Mouse (Mus musculus) liver, embryonic 14.5 days (tissue): Measurements from ENCODE around the gene Gatad2b. TPM values are rescaled to one million over a fixed set of nuclear protein-coding genes. Genes with fewer than 3 reads are reported as not detected.

Experiments used
- ATAC-seq: fragments of 200-750 bp; cut with Nextera tagmentation; 2 replicates; pipeline ENCODE4 v1.8.0; 2017; ENCODE audit warnings: moderate number of reproducible peaks, mild to moderate bottlenecking, moderate library complexity; ENCODE audit not compliant: insufficient read depth
- DNase-seq, 3 experiments: peaks; one replicate each; pipeline ENCODE4 v3.0.0-alpha.2; 2012 to 2013; ENCODE audit warnings: low read depth in 3 of 3, low spot score in 3 of 3
- H3K27ac ChIP-seq: fragments of 300-500 bp; sonication (generic); 2 replicates; pipeline ENCODE4 v1.5.1; 2014; ENCODE audit warnings: moderate library complexity, mild to moderate bottlenecking, control low read depth, inconsistent platforms
- H3K27me3 ChIP-seq: fragments of 300-500 bp; sonication (generic); 2 replicates; pipeline ENCODE4 v1.6.1; 2014; ENCODE audit warnings: mild to moderate bottlenecking, low read length, moderate library complexity; ENCODE audit not compliant: control insufficient read depth, insufficient read depth
- H3K36me3 ChIP-seq: fragments of 300-500 bp; sonication (generic); replicated peaks from 2 replicates; pipeline ENCODE4 v1.6.1; 2014; ENCODE audit warnings: low read depth; ENCODE audit not compliant: control insufficient read depth, insufficient read depth
- H3K4me1 ChIP-seq, 2 experiments: fragments of 200-500 bp in 1 of 2; fragments of 300-500 bp in 1 of 2; sonication (generic) in 1 of 2; replicated peaks; 2 replicates each; pipeline ENCODE4 v1.6.1; 2012 to 2014; ENCODE audit warnings: antibody characterized with exemption in 1 of 2, inconsistent platforms in 1 of 2, low read length in 1 of 2; ENCODE audit not compliant: control insufficient read depth in 2 of 2, insufficient read depth in 2 of 2
- H3K4me2 ChIP-seq: fragments of 300-500 bp; sonication (generic); 2 replicates; pipeline ENCODE4 v1.6.1; 2014; ENCODE audit warnings: low read depth, mild to moderate bottlenecking, control low read depth, moderate library complexity
- H3K4me3 ChIP-seq, 2 experiments: fragments of 200-500 bp in 1 of 2; fragments of 300-500 bp in 1 of 2; sonication (generic) in 1 of 2; 2 replicates each; pipeline ENCODE4 v1.5.1; 2012 to 2014; ENCODE audit warnings: low read depth in 2 of 2, low read length in 2 of 2, mild to moderate bottlenecking in 2 of 2, control low read depth in 1 of 2, inconsistent platforms in 1 of 2, moderate library complexity in 1 of 2; ENCODE audit not compliant: insufficient read depth in 1 of 2
- H3K9ac ChIP-seq: fragments of 300-500 bp; sonication (generic); replicated peaks from 2 replicates; pipeline ENCODE4 v1.6.1; 2014; ENCODE audit warnings: mild to moderate bottlenecking, control low read depth, moderate library complexity
- H3K9me3 ChIP-seq: fragments of 300-500 bp; sonication (generic); 2 replicates; pipeline ENCODE4 v1.6.1; 2016; ENCODE audit warnings: low read length, mixed read lengths; ENCODE audit not compliant: control insufficient read depth
- CTCF ChIP-seq: IDR thresholded peaks from 2 replicates; pipeline ENCODE4 v1.5.1; 2016; ENCODE audit warnings: antibody characterized with exemption, low read depth, control low read depth
- EP300 ChIP-seq: IDR thresholded peaks from 2 replicates; pipeline ENCODE4 v1.6.1; 2016; ENCODE audit warnings: antibody characterized with exemption, low read depth
- WGBS: fragments of 180-500 bp; shearing (Covaris S2); extraction: QIAGEN DNeasy Blood & Tissue Kit; methylation state at CpG from one replicate; pipeline ENCODE4 v1.1.7; 2014; ENCODE audit not compliant: insufficient replicate concordance; 5-methylcytosine and 5-hydroxymethylcytosine counted together
- polyA plus RNA-seq, 2 experiments: library from polyadenylated mRNA; depleted of rRNA in 1 of 2; stranded (reverse) in 1 of 2; unstranded in 1 of 2; fragments of >200 nt; fragmentation: Nextera tagmentation in 1 of 2; extraction: Ambion mirVana in 1 of 2; gene quantifications; 2 replicates each; pipeline versions ENCODE4 v1.2.1 to v1.2.3; 2012 to 2014

Gatad2b gene
- polyA plus RNA-seq (2012; rRNA removed) (4.4 and 5.6 TPM in 2 replicates), polyA plus RNA-seq (2014; fragmentation: Nextera tagmentation; extraction: Ambion mirVana) (2.2 and 3.2 TPM in 2 replicates)

DNA sequence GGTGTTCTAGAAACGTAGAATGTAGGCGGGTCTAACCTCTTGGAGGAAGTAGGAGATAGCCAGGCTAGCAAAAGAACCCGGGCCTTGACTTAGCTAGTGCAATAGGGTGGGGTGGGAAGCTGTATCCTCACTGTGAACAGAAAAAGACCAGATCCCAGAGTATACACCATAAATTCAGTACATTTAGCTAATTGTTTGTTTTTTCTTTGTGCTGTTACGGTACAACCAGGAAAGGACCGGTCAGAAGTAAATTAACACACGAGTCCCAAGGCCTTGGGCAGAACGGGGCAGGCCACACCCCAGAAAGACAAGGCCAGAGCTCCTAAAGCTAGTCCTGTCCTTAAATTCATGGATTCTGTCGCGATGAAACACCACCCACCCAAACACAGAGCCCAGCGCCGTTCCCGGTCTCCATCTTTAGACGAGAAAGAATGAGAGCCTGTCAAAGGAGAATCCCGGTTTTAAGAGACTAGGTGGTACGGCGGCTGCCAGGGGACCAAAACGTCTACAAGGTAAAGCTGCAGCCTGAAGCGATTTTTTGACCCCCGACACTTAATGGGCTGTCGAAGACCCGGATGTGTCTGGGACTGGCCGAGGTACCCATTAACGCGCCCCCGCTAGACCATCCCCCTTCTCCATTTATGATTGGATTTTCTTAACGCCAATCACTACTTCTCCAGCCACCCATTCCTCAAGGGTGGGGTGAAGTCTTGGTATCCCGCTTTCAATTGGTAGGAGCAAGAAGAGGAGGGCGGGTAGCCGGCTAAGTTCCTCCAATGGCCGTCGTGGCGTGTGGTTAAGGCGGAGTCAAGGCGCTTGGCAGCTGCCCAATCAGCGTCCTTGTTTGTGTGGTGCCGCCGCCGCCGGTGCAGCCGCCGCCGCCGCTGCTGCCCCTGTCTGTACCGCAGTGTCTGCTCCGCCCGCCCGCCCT lies at the start of gene Gatad2b:
TSS of gene Gatad2b (plus strand) at position 834 of the 931 bp plus-strand sequence.
- DNase-seq (peak; percentile 99 to 100 (median 100)), ATAC-seq (peak; percentile 96)
- Histone ChIP-seq H3K4me1 (peaks cover 19% of the 10 kb centered on the region in 2 experiments), H3K27ac (peak within 1 kb of the TSS; percentile 91), H3K9ac (peak within 1 kb of the TSS; percentile 98), H3K4me2 (peak within 1 kb of the TSS; percentile 95), H3K36me3 (no peaks in the 10 kb centered on the region), H3K9me3 (no peaks in the 10 kb centered on the region), H3K27me3 (no peaks in the 10 kb centered on the region), H3K4me3 (peak within 1 kb of the TSS; percentile 81 to 97)
- no peak for TF ChIP-seq CTCF
- TF ChIP-seq EP300 = no peak
- under 1% methylated on average over 47 of the region's 47 CpGs for WGBS

DNA sequence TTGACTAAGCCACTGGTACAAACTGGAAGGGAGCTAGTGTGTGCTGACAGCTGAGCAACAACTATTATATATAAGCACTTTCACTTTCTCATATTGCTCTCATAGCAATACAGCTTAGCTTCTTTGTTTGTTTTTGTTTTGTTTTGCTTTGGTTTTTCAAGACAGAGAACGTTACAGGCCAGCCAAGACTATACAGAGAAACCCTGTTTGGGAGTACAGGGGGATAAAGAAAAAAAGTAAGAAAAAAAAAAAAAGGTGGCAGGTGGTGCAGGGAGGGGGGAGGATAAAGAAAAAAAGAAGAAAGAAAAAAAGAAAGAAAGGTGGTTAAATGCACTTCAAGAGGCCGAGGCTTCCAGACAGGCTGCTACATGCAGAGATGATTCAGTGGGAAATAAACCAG lies 47.6 kb upstream of the Gatad2b start:
- H3K4me1 ChIP-seq = peaks cover 10 to 21% of the 10 kb centered on the region in 2 experiments

DNA sequence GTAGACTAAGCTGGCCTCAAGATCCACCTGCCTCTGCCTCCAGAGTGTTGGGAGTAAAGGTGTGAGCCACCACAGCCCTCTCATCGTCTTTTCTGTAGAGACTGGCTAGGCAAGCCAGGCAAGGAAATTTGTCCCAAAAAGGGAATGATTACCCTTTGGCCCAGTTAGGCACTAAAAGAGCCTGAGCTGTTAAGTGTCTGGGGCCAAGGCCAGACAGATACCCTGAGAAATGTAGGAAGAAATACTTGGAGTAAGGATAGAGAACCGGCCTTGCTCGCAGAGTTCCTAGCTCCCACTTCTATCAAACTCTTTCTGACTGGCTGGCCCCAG lies 45.4 kb upstream of the Gatad2b start:
- H3K9me3 ChIP-seq = no peaks in the 10 kb centered on the region
- peak overlapping the region; percentile 73 for H3K9ac ChIP-seq
- peaks cover 7 to 13% of the 10 kb centered on the region in 2 experiments for H3K4me1 ChIP-seq
- H3K27me3 ChIP-seq = no peaks in the 10 kb centered on the region
- H3K4me3 ChIP-seq = peak overlapping the region; percentile 63 to 69
- peak overlapping the region; percentile 79 for H3K4me2 ChIP-seq
- peak overlapping the region; percentile 46 for H3K27ac ChIP-seq
- ATAC-seq (peak; percentile 46; the same call in 1 of the 2 replicates), DNase-seq (no peak)
- no peaks in the 10 kb centered on the region; the same call in 1 of the 2 replicates for H3K36me3 ChIP-seq
- 4% methylated on average over 3 of the region's 3 CpGs for WGBS
- no peak for TF ChIP-seq EP300
- TF ChIP-seq CTCF = no peak

More for the DNA sequence above, 47.6 kb upstream of the Gatad2b start:
- no peaks in the 10 kb centered on the region for H3K9me3 ChIP-seq
- H3K4me3 ChIP-seq = no peak overlapping the region
- H3K27ac ChIP-seq = no peak overlapping the region
- no peak for DNase-seq
- no peak overlapping the region for H3K9ac ChIP-seq
- WGBS = 51% methylated on average over 2 of the region's 2 CpGs
- no peak for ATAC-seq
- no peak for TF ChIP-seq EP300
- no peak for TF ChIP-seq CTCF
- no peaks in the 10 kb centered on the region for H3K27me3 ChIP-seq
- H3K36me3 ChIP-seq = no peaks in the 10 kb centered on the region
- no peak overlapping the region for H3K4me2 ChIP-seq

DNA sequence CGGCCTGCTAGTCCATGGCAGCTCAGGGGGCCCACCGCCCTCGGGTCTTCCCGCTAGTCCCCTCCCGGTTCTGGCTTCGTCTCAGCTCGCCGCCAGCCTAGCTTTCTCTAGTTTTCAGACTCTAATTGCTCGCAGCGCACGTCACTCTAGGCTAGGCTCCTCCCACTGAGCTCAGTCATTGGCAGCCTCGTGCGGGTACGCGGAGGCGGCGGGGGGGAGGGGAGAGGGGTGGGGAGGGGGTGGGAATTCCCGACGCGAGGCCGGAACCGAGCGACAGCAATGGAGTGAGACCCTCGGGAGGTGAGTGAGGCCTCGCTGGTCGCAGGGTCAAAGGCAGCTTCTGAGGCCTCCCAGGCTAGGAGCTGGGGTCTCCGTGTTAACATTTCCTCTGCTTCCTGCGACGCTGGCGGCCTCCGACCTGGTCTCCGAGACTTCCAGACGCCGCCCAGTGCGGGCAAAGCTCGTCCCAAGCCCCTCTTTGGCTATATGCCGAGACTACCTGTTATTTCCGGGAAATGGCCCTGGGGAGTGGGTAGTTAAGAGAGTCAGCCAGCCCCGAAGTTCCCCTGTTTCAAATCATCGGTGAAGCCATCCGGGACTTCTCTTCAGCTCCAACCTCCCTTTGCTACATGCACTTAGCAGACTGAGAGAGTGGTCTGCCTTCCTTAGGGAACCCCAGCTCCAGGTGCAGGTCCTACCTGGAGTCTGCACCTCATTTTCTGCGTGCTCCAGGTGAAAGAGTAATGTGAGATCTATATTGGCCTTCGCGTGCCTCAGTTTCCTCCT lies 44.8 kb upstream of the Gatad2b start, which contains the start of gene Slc39a1:
TSS of gene Slc39a1 (plus strand) at position 213 of the 786 bp plus-strand sequence.
- TF ChIP-seq EP300 (no peak), CTCF (peak; percentile 11; the same call in 1 of the 2 replicates)
- Histone ChIP-seq H3K9me3 (no peaks in the 10 kb centered on the region), H3K9ac (peak within 1 kb of the TSS; percentile 73), H3K4me3 (peak within 1 kb of the TSS; percentile 69 to 89), H3K36me3 (no peaks in the 10 kb centered on the region; the same call in 1 of the 2 replicates), H3K4me1 (peaks cover 4 to 9% of the 10 kb centered on the region in 2 experiments), H3K27ac (peak within 1 kb of the TSS; percentile 46), H3K27me3 (no peaks in the 10 kb centered on the region), H3K4me2 (peak within 1 kb of the TSS; percentile 79)
- ATAC-seq (peak; percentile 90), DNase-seq (peak; percentile 79 to 83 (median 82))
- WGBS = under 1% methylated on average over 44 of the region's 44 CpGs
